Comparison of ENCODE assay signal across 13 mouse cellular contexts in the genomic region with DNA sequence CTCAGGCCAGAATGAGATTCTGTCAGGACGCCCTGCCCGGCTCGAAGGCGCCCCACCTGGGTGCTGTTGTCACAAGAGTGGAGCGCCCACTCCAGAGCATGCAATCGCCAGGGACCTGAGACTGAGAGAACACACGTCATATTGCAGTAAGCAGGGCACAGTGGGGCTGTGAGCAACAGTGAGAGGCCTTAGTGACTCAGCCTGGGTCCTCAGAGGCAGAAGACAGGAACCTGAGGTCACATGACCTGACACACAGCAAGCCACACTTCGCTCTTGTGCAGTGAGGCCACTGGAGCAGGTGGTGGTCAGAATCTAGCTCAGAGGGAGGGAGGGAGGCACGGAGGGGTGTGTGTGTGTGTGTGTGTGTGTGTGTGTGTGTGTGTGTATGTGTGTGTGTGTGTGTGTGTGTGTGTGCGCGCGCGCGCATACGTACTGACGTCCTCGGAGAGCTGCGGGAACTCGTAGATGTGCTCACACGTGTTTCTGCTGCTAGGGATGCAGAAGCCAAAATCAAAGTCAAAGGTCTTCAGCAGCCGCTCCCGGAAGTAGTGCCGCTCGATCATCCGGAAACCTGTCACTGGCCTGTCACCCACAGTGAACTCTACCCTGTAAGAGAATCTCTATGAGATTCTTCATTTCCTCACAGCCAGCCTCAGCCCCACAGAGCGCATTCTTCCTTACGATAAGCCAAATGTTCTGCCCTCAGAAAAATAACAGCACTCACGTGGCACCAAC. TPM values are rescaled to one million over a fixed set of nuclear protein-coding genes. Genes with fewer than 3 reads are reported as not detected.
A peak's percentile ranks its signal among the peaks of the same experiment; 100 is the strongest.
DNase-seq lines count a peak whose midpoint lies in the region; ATAC-seq and TF ChIP-seq lines count a peak whose summit lies in the region.
"Had no signal": no experiment of that assay in that cellular context is flagged by ENCODE, and none has a peak within 500 bp of the region (broad histone marks: within the 10 kb centered on the region; RNA-seq: fewer than 3 reads in every experiment).

No protein-coding gene starts in this region.

- no peak for TF ChIP-seq EP300 in MEL (IDR thresholded peaks at IDR 0.05; ENCODE audit: low read depth in 1 of 2, low read length in 2 of 2)

- H3K4me3 ChIP-seq in left cerebral cortex, adult 2 months: no peak overlapping the region
- no peak overlapping the region for H3K4me3 ChIP-seq in MEL (ENCODE audit: control insufficient read depth in 1 of 2, insufficient read depth in 1 of 2, low read depth in 2 of 2, low read length in 2 of 2)
- H3K4me3 ChIP-seq in hindbrain, postnatal 0 days (ENCODE audit: low read length): no peak overlapping the region

- no peak for DNase-seq in left cerebral cortex, adult 2 months (ENCODE audit: extremely low spot score in 1 of 2, low spot score in 2 of 2)
- DNase-seq in left cerebral cortex, postnatal 36 days (ENCODE audit: low spot score in 2 of 2): no peak
- peak; percentile 73 for DNase-seq in CD4-positive helper T cell, adult 2 months (ENCODE audit: low read depth, low spot score)
- no peak for DNase-seq in MEL (ENCODE audit: low read depth, low spot score)
- peak; percentile 48 to 60 for DNase-seq in natural killer cell, adult 2 months (ENCODE audit: low spot score in 2 of 2)
- no peak for DNase-seq in frontal cortex, adult 2 months (ENCODE audit: extremely low spot score in 1 of 2, low spot score in 1 of 2)
- DNase-seq in hindbrain, postnatal 0 days (ENCODE audit: low spot score): no peak
- DNase-seq: liver; lung, postnatal 10 days; thymus, postnatal 4 days had no signal

- no peaks in the 10 kb centered on the region; a peak in 1 of 4 replicates for H3K4me1 ChIP-seq in MEL (ENCODE audit: control insufficient read depth in 1 of 2, insufficient read depth in 2 of 2, low read length in 2 of 2)
- 0 out of 2 replicates have a peak, but pooled peaks cover 3% of the 10 kb centered on the region for H3K4me1 ChIP-seq in hindbrain, postnatal 0 days (ENCODE audit: insufficient read depth, low read length)

- ATAC-seq in hindbrain, postnatal 0 days: no peak
- ATAC-seq: hindbrain, embryonic 16.5 days had no signal

- TF ChIP-seq RAD21 in MEL (IDR thresholded peaks at IDR 0.05; ENCODE audit: low read depth, low read length): no peak

- intact Hi-C loops in left cerebral cortex, adult 2 months (cut with DNase I): no loop called here
- intact Hi-C loops in left cerebral cortex, postnatal 36 days (cut with DNase I): no loop called here

- TF ChIP-seq CTCF in left cerebral cortex, adult 2 months (IDR thresholded peaks at IDR 0.05): no peak
- TF ChIP-seq CTCF in MEL (IDR thresholded peaks at IDR 0.05 in 2 of 3, conservative IDR thresholded peaks at IDR 0.05 in 1 of 3; ENCODE audit: control insufficient read depth in 1 of 3, insufficient read depth in 1 of 3, low read depth in 2 of 3, low read length in 3 of 3, poor library complexity in 1 of 3, severe bottlenecking in 1 of 3): no peak
- no peak for TF ChIP-seq CTCF in hindbrain, postnatal 0 days (IDR thresholded peaks at IDR 0.05; ENCODE audit: low read depth)

- no peaks in the 10 kb centered on the region for H3K9me3 ChIP-seq in MEL (replicated peaks; ENCODE audit: insufficient read depth, low read length)
- no peaks in the 10 kb centered on the region for H3K9me3 ChIP-seq in hindbrain, postnatal 0 days (ENCODE audit: low read length)

- no peaks in the 10 kb centered on the region for H3K27me3 ChIP-seq in MEL (ENCODE audit: control insufficient read depth in 1 of 2, insufficient read depth in 2 of 2, low read length in 2 of 2)
- no peaks in the 10 kb centered on the region for H3K27me3 ChIP-seq in hindbrain, postnatal 0 days (ENCODE audit: insufficient read depth, low read length)

- 84% methylated on average over 28 of the region's 28 CpGs for WGBS in hindbrain, postnatal 0 days

- TF ChIP-seq POLR2A in MEL (IDR thresholded peaks at IDR 0.05; ENCODE audit: control insufficient read depth in 1 of 2, insufficient read depth in 1 of 2, low read depth in 1 of 2, low read length in 2 of 2, poor library complexity in 1 of 2): no peak

- H3K27ac ChIP-seq in left cerebral cortex, adult 2 months: peak overlapping the region; percentile 73; the same call in 1 of the 2 replicates
- no peak overlapping the region for H3K27ac ChIP-seq in MEL (ENCODE audit: control insufficient read depth, low read depth, low read length)
- no peak overlapping the region for H3K27ac ChIP-seq in hindbrain, postnatal 0 days

- no peak overlapping the region for H3K4me2 ChIP-seq in hindbrain, postnatal 0 days (ENCODE audit: low read depth, low read length)

- H3K9ac ChIP-seq in MEL (ENCODE audit: control insufficient read depth, low read depth, low read length, poor library complexity, severe bottlenecking): no peak overlapping the region
- H3K9ac ChIP-seq in hindbrain, postnatal 0 days (replicated peaks; ENCODE audit: low read length): no peak overlapping the region

- H3K79me2 ChIP-seq in MEL (ENCODE audit: control insufficient read depth, insufficient read depth, low read length, poor library complexity): no peaks in the 10 kb centered on the region

- peaks cover 0 to 2% of the 10 kb centered on the region in 2 experiments; a peak in 1 of 4 replicates for H3K36me3 ChIP-seq in MEL (ENCODE audit: control insufficient read depth in 1 of 2, insufficient read depth in 2 of 2, low read length in 2 of 2)
- peaks cover 48% of the 10 kb centered on the region for H3K36me3 ChIP-seq in hindbrain, postnatal 0 days (ENCODE audit: insufficient read depth, low read length)

TF ChIP-seq in MEL, 35 proteins besides CTCF, POLR2A, EP300 and RAD21:
- TF ChIP-seq ELF1 (IDR thresholded peaks at IDR 0.05; ENCODE audit: low read depth, low read length) (no peak), USF1 (IDR thresholded peaks at IDR 0.05; ENCODE audit: low read depth, low read length) (peak; percentile 63), ETS1 (IDR thresholded peaks at IDR 0.05; ENCODE audit: low read depth, low read length) (no peak)

RNA-seq across cellular contexts. Expression of gene Acads, which starts 7.6 kb away (rescaled TPM):
- 1 to 10 TPM; 6.5 to 7.2 TPM for total RNA-seq in left cerebral cortex, adult 2 months (2021)
- 1 to 10 TPM; 7.5 TPM for total RNA-seq in left cerebral cortex, postnatal 36 days (2021)
- 31.9 and 35.0 TPM in 2 replicates for total RNA-seq in MEL (2012; rRNA removed)
- polyA plus RNA-seq in MEL (2012; ENCODE audit: insufficient read depth in 1 of 2, insufficient read length in 2 of 2, low read depth in 1 of 2, low replicate concordance in 2 of 2, missing spikeins in 1 of 2): 10 to 100 TPM in 1 of 2 experiments, not detected in 1; 56.5 TPM
- polyA plus RNA-seq in frontal cortex, adult 2 months (2012; rRNA removed): 13.1 and 14.9 TPM in 2 replicates
- total RNA-seq in hindbrain, postnatal 0 days (2014; rRNA removed): 30.3 and 32.5 TPM in 2 replicates
- polyA plus RNA-seq in hindbrain, postnatal 0 days (2015; fragmentation: Nextera tagmentation; extraction: Ambion mirVana): 22.1 and 25.3 TPM in 2 replicates

RNA-seq across cellular contexts. Expression of gene Unc119b, which starts 8.0 kb away (rescaled TPM):
- total RNA-seq in left cerebral cortex, adult 2 months (2021): 10 to 100 TPM; 25.2 to 31.0 TPM
- total RNA-seq in left cerebral cortex, postnatal 36 days (2021): 10 to 100 TPM; 25.1 to 29.1 TPM
- 15.8 and 18.6 TPM in 2 replicates for total RNA-seq in MEL (2012; rRNA removed)
- 10 to 100 TPM in 1 of 2 experiments, not detected in 1; 25.7 TPM for polyA plus RNA-seq in MEL (2012; ENCODE audit: insufficient read depth in 1 of 2, insufficient read length in 2 of 2, low read depth in 1 of 2, low replicate concordance in 2 of 2, missing spikeins in 1 of 2)
- polyA plus RNA-seq in frontal cortex, adult 2 months (2012; rRNA removed): 27.9 and 28.9 TPM in 2 replicates
- total RNA-seq in hindbrain, postnatal 0 days (2014; rRNA removed): 27.0 and 32.1 TPM in 2 replicates
- 22.5 and 23.4 TPM in 2 replicates for polyA plus RNA-seq in hindbrain, postnatal 0 days (2015; fragmentation: Nextera tagmentation; extraction: Ambion mirVana)

RNA-seq across cellular contexts. Expression of gene Gm10401, which starts 28.6 kb away (rescaled TPM):
- total RNA-seq in left cerebral cortex, adult 2 months (2021): not detected
- not detected for total RNA-seq in left cerebral cortex, postnatal 36 days (2021)
- 3.5 and 4.6 TPM in 2 replicates for total RNA-seq in MEL (2012; rRNA removed)
- under 1 TPM in 1 of 2 experiments, not detected in 1; 0.56 TPM for polyA plus RNA-seq in MEL (2012; ENCODE audit: insufficient read depth in 1 of 2, insufficient read length in 2 of 2, low read depth in 1 of 2, low replicate concordance in 2 of 2, missing spikeins in 1 of 2)
- polyA plus RNA-seq in frontal cortex, adult 2 months (2012; rRNA removed): not detected in 2 replicates
- not detected in 2 replicates for total RNA-seq in hindbrain, postnatal 0 days (2014; rRNA removed)
- 38.5 and 39.3 TPM in 2 replicates for polyA plus RNA-seq in hindbrain, postnatal 0 days (2015; fragmentation: Nextera tagmentation; extraction: Ambion mirVana)
- total RNA-seq: adrenal gland, adult 18-20 months; midbrain, postnatal 0 days had no signal

RNA-seq across cellular contexts. Expression of gene Mlec, which starts 31.2 kb away (rescaled TPM):
- total RNA-seq in left cerebral cortex, adult 2 months (2021): 10 to 100 TPM; 87.8 to 89.8 TPM
- 10 to 100 TPM; 68.2 to 91.7 TPM for total RNA-seq in left cerebral cortex, postnatal 36 days (2021)
- total RNA-seq in MEL (2012; rRNA removed): 146 and 167 TPM in 2 replicates
- 100 to 1,000 TPM in 1 of 2 experiments, not detected in 1; 156 TPM for polyA plus RNA-seq in MEL (2012; ENCODE audit: insufficient read depth in 1 of 2, insufficient read length in 2 of 2, low read depth in 1 of 2, low replicate concordance in 2 of 2, missing spikeins in 1 of 2)
- polyA plus RNA-seq in frontal cortex, adult 2 months (2012; rRNA removed): 66.5 and 67.1 TPM in 2 replicates
- 65.5 and 80.9 TPM in 2 replicates for total RNA-seq in hindbrain, postnatal 0 days (2014; rRNA removed)
- polyA plus RNA-seq in hindbrain, postnatal 0 days (2015; fragmentation: Nextera tagmentation; extraction: Ambion mirVana): 15.5 and 20.6 TPM in 2 replicates

Comparison
In these comparisons a context has a peak if more than half of its experiments do, and no peak if none do; other contexts are left out.
1. DNase-seq: peak in CD4-positive helper T cell, adult 2 months (single experiment) and natural killer cell, adult 2 months (2 of 2); none in left cerebral cortex, adult 2 months (0 of 2), left cerebral cortex, postnatal 36 days (0 of 2), MEL (single experiment), frontal cortex, adult 2 months (0 of 2) and hindbrain, postnatal 0 days (single experiment).